Mouse (Mus musculus) hindbrain, embryonic 13.5 days (tissue): ENCODE results near the gene Ahdc1. TPM values are rescaled to one million over a fixed set of nuclear protein-coding genes. Genes with fewer than 3 reads are reported as not detected.
A peak's percentile ranks its signal among the peaks of the same experiment; 100 is the strongest.

ENCODE experiments used
- ATAC-seq: fragments of 200-750 bp; cut with Nextera tagmentation; 2 replicates; pipeline ENCODE4 v1.8.0; 2017; ENCODE audit warnings: moderate TSS enrichment; ENCODE audit not compliant: low FRiP score
- H3K27ac ChIP-seq: fragments of 300-500 bp; sonication (generic); 2 replicates; pipeline ENCODE4 v1.5.1; 2015; ENCODE audit warnings: inconsistent platforms, mild to moderate bottlenecking, moderate library complexity
- H3K27me3 ChIP-seq: fragments of 300-500 bp; sonication (generic); 2 replicates; pipeline ENCODE4 v1.6.1; 2015; ENCODE audit warnings: mild to moderate bottlenecking, inconsistent platforms
- H3K36me3 ChIP-seq: fragments of 300-500 bp; sonication (generic); 2 replicates; pipeline ENCODE4 v1.6.1; 2015; ENCODE audit warnings: mild to moderate bottlenecking, inconsistent platforms
- H3K4me1 ChIP-seq: fragments of 300-500 bp; sonication (generic); replicated peaks from 2 replicates; pipeline ENCODE4 v1.6.1; 2015; ENCODE audit warnings: inconsistent platforms
- H3K4me2 ChIP-seq: fragments of 300-500 bp; sonication (generic); 2 replicates; pipeline ENCODE4 v1.6.1; 2015; ENCODE audit warnings: inconsistent platforms, mild to moderate bottlenecking, moderate library complexity
- H3K4me3 ChIP-seq: fragments of 300-500 bp; sonication (generic); 2 replicates; pipeline ENCODE4 v1.5.1; 2015; ENCODE audit warnings: mild to moderate bottlenecking, inconsistent platforms
- H3K9ac ChIP-seq: fragments of 300-500 bp; sonication (generic); 2 replicates; pipeline ENCODE4 v1.6.1; 2015; ENCODE audit warnings: mild to moderate bottlenecking, inconsistent platforms
- H3K9me3 ChIP-seq: fragments of 300-500 bp; sonication (generic); 2 replicates; pipeline ENCODE4 v1.6.1; 2016; ENCODE audit warnings: inconsistent platforms
- WGBS: fragments of 180-500 bp; shearing (Covaris S2); methylation state at CpG from one replicate; pipeline ENCODE4 v1.1.7; 2015; 5-methylcytosine and 5-hydroxymethylcytosine counted together
- polyA plus RNA-seq: library from polyadenylated mRNA; unstranded; fragments of >200 nt; fragmentation: Nextera tagmentation; extraction: Ambion mirVana; gene quantifications from 2 replicates; pipeline ENCODE4 v1.2.1, GENCODE M21; 2015

Gene Ahdc1
- polyA plus RNA-seq, 1 experiment from 2014 or later, result 12.5 TPM

DNA sequence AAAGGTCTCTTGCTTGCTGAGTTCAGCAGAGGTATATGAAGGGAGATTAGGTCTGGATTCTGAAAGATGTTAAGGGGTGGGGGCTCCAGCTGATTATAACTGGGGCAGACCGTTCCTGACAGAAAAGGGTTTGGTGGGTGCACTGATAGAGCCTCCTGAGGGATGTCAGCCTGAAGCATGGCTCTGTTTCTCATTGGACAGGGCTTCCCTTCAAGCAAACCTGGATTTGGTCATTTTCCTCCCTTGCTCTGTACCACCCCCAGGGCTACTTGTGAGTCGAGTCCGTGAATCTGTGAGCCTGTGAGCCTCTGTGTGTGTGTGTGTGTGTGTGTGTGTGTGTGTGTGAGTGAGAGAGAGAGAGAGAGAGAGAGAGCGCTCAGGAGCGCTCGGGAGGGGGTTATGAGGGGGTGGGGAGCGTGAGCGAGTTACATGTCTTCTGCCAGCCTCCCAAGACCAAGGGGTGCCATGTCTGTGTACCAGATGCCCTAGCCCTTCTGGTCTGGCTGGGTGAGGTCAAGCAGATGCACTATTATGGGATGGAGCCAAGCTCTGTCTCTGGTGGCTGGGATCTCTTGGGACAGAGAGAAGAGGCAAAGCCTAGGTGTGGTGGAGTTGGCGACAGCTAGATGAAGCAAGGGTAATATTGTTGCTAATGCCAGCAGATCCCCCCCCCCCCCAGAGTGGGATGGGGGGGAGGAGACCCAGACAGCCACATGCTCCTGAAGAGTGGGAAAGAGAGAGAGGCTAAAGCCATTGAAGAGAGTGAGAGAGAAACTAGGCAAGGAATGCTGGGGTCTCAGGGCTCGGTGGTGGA lies 4.0 kb downstream of the Ahdc1 start:
- ATAC-seq, result no peak
- H3K9me3 ChIP-seq, result no peaks in the 10 kb centered on the region
- H3K4me1 ChIP-seq, result peaks cover 82% of the 10 kb centered on the region
- peak overlapping the region; percentile 78 for H3K27ac ChIP-seq
- 23% methylated on average over 10 of the region's 10 CpGs for WGBS
- H3K4me2 ChIP-seq, result peak overlapping the region; percentile 100
- peaks cover 3% of the 10 kb centered on the region; the same call in 1 of the 2 replicates for H3K36me3 ChIP-seq
- H3K9ac ChIP-seq, result peak overlapping the region; percentile 100
- H3K4me3 ChIP-seq, result peak overlapping the region; percentile 93
- H3K27me3 ChIP-seq, result peaks cover 10% of the 10 kb centered on the region

DNA sequence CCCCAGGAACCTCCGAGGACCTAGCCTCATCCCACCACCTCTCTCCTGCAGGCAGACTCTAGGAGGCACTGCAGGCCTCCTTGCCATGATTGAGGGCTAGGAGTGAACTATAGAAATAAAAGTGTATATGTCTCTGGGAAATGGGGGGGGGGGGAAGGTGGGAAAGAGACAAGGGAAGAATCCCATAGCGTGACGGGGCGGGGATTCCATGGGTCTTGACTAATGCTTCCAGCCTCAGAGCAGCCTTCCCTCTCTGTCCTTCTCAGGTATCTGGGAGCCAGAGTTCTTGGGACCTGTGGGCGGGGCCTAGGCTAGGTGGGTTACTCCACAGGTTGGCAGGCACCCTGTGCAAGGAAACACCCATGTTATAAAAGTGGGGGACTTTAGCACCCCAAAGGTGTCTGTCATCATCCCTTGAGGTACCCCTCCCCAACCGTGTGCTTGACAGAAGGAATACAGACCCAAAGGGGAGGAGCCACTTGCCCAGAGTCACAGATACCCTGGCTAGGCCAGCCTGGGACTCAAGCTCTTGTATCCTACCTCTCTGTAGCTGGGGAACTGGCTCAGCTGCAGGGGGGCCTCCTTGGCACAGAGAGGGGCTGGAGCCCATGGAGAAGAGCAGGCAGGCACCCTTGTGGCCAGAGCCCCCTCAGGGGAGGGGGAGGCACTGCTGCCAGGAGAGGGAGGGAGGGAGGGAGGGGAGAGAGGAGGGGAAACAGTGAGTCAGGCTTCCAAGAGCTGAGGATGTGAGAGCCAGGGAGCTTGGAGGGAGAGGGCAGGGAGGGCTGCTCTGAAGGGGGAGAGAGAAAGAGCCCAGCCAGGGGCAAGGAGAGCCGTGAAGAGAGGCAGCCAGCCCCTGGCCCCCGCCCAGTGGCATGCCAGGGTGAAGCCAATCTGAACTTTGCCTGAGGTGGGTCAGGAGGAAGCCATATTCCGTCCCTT lies 4.9 kb downstream of the Ahdc1 start:
- 0 out of 2 replicates have a peak, but pooled peaks have one; percentile 7 for ATAC-seq
- 31% methylated on average over 9 of the region's 9 CpGs for WGBS
- Histone ChIP-seq H3K36me3 (peaks cover 3% of the 10 kb centered on the region; the same call in 1 of the 2 replicates), H3K4me1 (peaks cover 85% of the 10 kb centered on the region), H3K9me3 (no peaks in the 10 kb centered on the region), H3K27ac (peak overlapping the region; percentile 78), H3K4me3 (peak overlapping the region; percentile 93), H3K9ac (peak overlapping the region; percentile 55; the same call in 1 of the 2 replicates), H3K4me2 (peak overlapping the region; percentile 100), H3K27me3 (peaks cover 1% of the 10 kb centered on the region; the same call in 1 of the 2 replicates)

- H3K4me1 ChIP-seq, result peaks cover 92% of the 10 kb centered on the region
- H3K9ac ChIP-seq, result peak overlapping the region; percentile 55
- H3K4me2 ChIP-seq, result peak overlapping the region; percentile 100
- H3K36me3 ChIP-seq, result peaks cover 3% of the 10 kb centered on the region; the same call in 1 of the 2 replicates
- no peaks in the 10 kb centered on the region for H3K9me3 ChIP-seq
- H3K4me3 ChIP-seq, result no peak overlapping the region
- peak overlapping the region; percentile 78 for H3K27ac ChIP-seq
- H3K27me3 ChIP-seq, result no peaks in the 10 kb centered on the region
- no peak for ATAC-seq
- WGBS, result 48% methylated on average over 4 of the region's 4 CpGs
These were observed 5.8 kb downstream of the Ahdc1 start for GRCm38 (mm10) chr4:133016677-133017415.

DNA sequence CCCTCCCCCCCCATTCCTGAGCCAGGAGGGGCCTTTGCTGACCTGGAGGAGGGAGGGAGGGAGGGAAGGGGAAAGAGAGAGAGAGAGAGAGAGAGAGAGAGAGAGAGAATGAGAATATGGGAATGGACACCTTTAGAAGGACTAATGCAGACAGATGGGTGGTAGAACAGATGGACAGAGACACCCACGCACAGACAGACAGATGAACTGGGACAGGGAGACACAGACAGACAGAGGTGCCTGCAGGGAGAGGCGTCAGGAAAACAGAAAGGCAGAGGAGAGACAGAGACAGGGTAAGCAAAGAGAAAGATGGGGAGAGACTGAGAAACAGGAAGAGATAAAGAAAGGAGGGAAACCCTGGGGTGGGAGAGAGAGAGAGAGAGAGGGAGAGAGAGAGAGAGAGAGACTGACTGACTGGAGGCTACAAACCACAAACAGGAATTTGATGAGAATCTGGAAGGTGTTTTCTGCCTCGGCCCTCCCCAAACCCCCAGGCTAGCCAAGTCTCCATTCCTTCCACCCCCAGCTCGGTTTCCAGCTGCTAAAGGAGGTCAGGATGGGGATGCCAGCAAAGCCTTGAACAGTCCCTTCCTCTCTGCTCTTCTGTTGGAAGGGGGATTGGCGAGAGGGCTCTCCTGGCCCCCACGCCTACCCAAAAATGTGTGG lies 6.7 kb downstream of the Ahdc1 start:
- ATAC-seq, result no peak
- H3K4me3 ChIP-seq, result no peak overlapping the region
- peaks cover 3% of the 10 kb centered on the region; the same call in 1 of the 2 replicates for H3K36me3 ChIP-seq
- 0 out of 2 replicates have a peak overlapping the region, but pooled peaks have one; percentile 42 for H3K27ac ChIP-seq
- no peak overlapping the region for H3K4me2 ChIP-seq
- H3K4me1 ChIP-seq, result peaks cover 99% of the 10 kb centered on the region
- peak overlapping the region; percentile 55 for H3K9ac ChIP-seq
- 65% methylated on average over 6 of the region's 6 CpGs for WGBS
- H3K27me3 ChIP-seq, result no peaks in the 10 kb centered on the region
- H3K9me3 ChIP-seq, result no peaks in the 10 kb centered on the region

- no peak for ATAC-seq
- no peaks in the 10 kb centered on the region for H3K9me3 ChIP-seq
- no peak overlapping the region for H3K4me2 ChIP-seq
- WGBS, result 68% methylated on average over 3 of the region's 3 CpGs
- H3K4me1 ChIP-seq, result peaks cover 99% of the 10 kb centered on the region
- H3K9ac ChIP-seq, result peak overlapping the region; percentile 40; the same call in 1 of the 2 replicates
- H3K27me3 ChIP-seq, result no peaks in the 10 kb centered on the region
- H3K27ac ChIP-seq, result no peak overlapping the region
- peaks cover 3% of the 10 kb centered on the region; the same call in 1 of the 2 replicates for H3K36me3 ChIP-seq
- H3K4me3 ChIP-seq, result no peak overlapping the region
These were observed 7.3 kb downstream of the Ahdc1 start for GRCm38 (mm10) chr4:133018263-133018798.

DNA sequence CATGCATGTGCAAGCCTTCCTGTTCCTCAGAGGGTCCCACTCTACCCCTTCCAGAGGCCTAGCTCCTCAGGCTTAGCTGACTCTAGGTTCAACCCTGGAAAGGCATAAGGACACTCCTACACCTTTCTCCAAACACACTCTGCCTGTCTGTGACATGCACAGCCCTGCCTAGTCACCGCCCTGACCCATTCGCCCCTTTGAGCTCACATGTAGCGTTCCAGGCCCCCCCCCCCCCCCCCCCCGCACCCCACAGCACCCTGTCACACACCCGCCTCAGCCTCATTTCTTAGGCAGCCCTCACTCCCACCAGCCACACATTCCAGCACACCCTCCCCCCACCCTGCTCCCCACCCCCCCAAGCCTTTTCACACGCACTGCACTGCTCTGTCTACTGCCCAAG lies 9.7 kb downstream of the Ahdc1 start:
- 17% methylated on average over 5 of the region's 6 CpGs for WGBS
- Histone ChIP-seq H3K9me3 (no peaks in the 10 kb centered on the region), H3K9ac (peak overlapping the region; percentile 66), H3K27me3 (no peaks in the 10 kb centered on the region), H3K4me2 (peak overlapping the region; percentile 48), H3K27ac (peak overlapping the region; percentile 83), H3K36me3 (peaks cover 3% of the 10 kb centered on the region; the same call in 1 of the 2 replicates), H3K4me1 (peaks cover 99% of the 10 kb centered on the region), H3K4me3 (no peak overlapping the region)
- no peak for ATAC-seq

- no peak for ATAC-seq
- peaks cover 3% of the 10 kb centered on the region; the same call in 1 of the 2 replicates for H3K36me3 ChIP-seq
- H3K27ac ChIP-seq, result peak overlapping the region; percentile 83
- peak overlapping the region; percentile 66 for H3K9ac ChIP-seq
- no peaks in the 10 kb centered on the region for H3K9me3 ChIP-seq
- 3% methylated on average over 9 of the region's 9 CpGs for WGBS
- H3K27me3 ChIP-seq, result no peaks in the 10 kb centered on the region
- H3K4me1 ChIP-seq, result peaks cover 99% of the 10 kb centered on the region
- peak overlapping the region; percentile 23; the same call in 1 of the 2 replicates for H3K4me3 ChIP-seq
- peak overlapping the region; percentile 48 for H3K4me2 ChIP-seq
These were observed 10.2 kb downstream of the Ahdc1 start for GRCm38 (mm10) chr4:133021181-133021671.

DNA sequence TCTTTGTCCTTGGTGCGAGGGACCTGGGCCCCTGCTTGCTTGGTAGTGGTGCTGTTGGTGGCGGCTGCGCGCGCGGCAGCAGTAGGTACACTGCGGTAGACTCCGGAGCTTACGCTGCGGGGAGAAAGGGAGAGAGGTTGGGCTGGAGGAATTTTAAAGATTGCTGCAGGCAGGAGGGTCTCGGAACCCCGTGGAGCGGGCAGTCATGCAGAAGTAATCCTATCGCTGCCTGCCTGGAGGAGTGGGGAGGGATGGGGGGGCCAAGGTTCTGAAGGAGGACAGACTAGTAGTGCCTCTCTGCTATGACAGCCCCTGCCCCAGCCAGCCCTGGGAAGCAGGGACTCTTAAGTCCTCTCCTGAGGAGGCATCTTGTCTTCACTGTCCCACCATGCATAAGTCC lies 11.2 kb downstream of the Ahdc1 start:
- ATAC-seq, result no peak
- 11% methylated on average over 14 of the region's 14 CpGs for WGBS

DNA sequence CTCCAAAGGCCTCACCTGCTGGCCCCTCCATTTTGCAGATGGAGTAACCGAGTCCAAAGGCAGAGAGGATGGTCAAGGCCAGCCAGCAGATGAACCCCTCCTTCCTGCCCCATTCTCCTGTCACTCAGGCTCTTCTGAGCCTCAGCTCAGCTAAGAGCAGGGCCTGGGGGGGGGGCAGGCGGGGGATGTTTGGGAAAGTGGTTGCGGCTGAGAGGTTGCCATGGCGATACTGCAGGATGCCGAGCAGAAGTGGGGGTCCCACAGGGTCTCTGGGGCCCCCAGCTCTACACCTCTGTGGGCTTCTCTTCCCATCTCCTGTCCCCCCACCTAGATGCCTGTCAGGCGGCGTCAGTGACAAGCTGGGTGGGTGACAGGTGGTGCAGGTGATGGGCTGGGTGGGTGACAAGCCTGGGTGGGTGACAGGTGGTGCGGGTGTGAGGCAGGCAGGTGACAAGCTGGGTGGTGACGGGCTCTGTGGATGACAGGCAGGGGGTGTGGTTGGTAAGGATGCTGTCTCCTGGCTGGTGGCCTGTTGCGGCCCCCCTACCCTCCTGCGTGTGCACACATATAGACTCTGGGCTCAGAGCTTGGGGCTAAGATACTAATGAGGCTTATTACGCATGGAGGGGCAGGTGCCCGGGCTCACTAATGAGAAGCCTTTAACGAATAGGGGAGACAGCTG lies 12.0 kb downstream of the Ahdc1 start:
- H3K9ac ChIP-seq, result peak overlapping the region; percentile 58
- H3K9me3 ChIP-seq, result no peaks in the 10 kb centered on the region
- ATAC-seq, result peak; percentile 7; the same call in 1 of the 2 replicates
- H3K36me3 ChIP-seq, result peaks cover 12% of the 10 kb centered on the region; the same call in 1 of the 2 replicates
- H3K4me1 ChIP-seq, result peaks cover 97% of the 10 kb centered on the region
- no peaks in the 10 kb centered on the region for H3K27me3 ChIP-seq
- peak overlapping the region; percentile 48 for H3K4me2 ChIP-seq
- H3K4me3 ChIP-seq, result no peak overlapping the region
- 35% methylated on average over 14 of the region's 14 CpGs for WGBS
- H3K27ac ChIP-seq, result peak overlapping the region; percentile 83

More for the DNA sequence above, 11.2 kb downstream of the Ahdc1 start:
- peak overlapping the region; percentile 23 for H3K4me3 ChIP-seq
- peak overlapping the region; percentile 83 for H3K27ac ChIP-seq
- H3K27me3 ChIP-seq, result no peaks in the 10 kb centered on the region
- peaks cover 4% of the 10 kb centered on the region; the same call in 1 of the 2 replicates for H3K36me3 ChIP-seq
- peak overlapping the region; percentile 48 for H3K4me2 ChIP-seq
- peak overlapping the region; percentile 66 for H3K9ac ChIP-seq
- no peaks in the 10 kb centered on the region for H3K9me3 ChIP-seq
- peaks cover 99% of the 10 kb centered on the region for H3K4me1 ChIP-seq

DNA sequence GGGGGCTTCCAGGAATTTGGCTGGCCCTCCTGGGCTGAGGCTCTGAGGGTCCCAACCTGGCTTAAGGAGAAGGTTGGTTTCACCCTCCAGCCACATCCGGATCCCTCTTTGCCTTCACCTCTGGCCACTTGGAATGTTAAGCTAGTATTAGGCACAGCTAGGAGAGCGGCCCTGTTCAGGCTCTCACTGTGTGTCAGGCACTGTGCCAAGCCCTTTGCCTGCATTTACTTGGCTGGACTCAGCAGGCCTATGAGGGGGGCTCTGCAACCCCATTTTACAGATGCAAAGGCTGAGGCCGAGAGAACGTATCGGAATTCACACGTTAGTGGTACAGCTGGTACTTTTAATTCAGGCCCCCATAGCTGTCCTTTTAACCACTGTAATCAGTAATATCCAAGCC lies 12.6 kb downstream of the Ahdc1 start:
- Histone ChIP-seq H3K36me3 (peaks cover 12% of the 10 kb centered on the region; the same call in 1 of the 2 replicates), H3K9me3 (no peaks in the 10 kb centered on the region), H3K27ac (peak overlapping the region; percentile 83), H3K4me3 (no peak overlapping the region), H3K27me3 (no peaks in the 10 kb centered on the region), H3K4me1 (peaks cover 97% of the 10 kb centered on the region), H3K4me2 (no peak overlapping the region; the same call in 1 of the 2 replicates), H3K9ac (0 out of 2 replicates have a peak overlapping the region, but pooled peaks have one; percentile 58)
- ATAC-seq, result no peak
- WGBS, result 72% methylated on average over 6 of the region's 6 CpGs
